Comparison of ENCODE assay signal across 19 mouse cellular contexts in genomic region chr7:80346830-80347229, GRCm38 (mm10). TPM values are rescaled to one million over a fixed set of nuclear protein-coding genes. Genes with fewer than 3 reads are reported as not detected.
DNase-seq lines count a peak whose midpoint lies in the region; ATAC-seq and TF ChIP-seq lines count a peak whose summit lies in the region.
"Had no signal": no experiment of that assay in that cellular context is flagged by ENCODE, and none has a peak within 500 bp of the region (broad histone marks: within the 10 kb centered on the region; RNA-seq: fewer than 3 reads in every experiment).

No protein-coding gene starts in this region.

- H3K79me2 ChIP-seq in heart, adult 2 months (replicated peaks; ENCODE audit: control insufficient read depth, insufficient read depth, low read length), result no peaks in the 10 kb centered on the region

- no peak for ATAC-seq in lung, postnatal 0 days
- no peak for ATAC-seq in limb, embryonic 12.5 days (ENCODE audit: insufficient number of reproducible peaks, insufficient read depth, low FRiP score, low TSS enrichment, low read depth)
- ATAC-seq: forebrain, embryonic 14.5 days; hindbrain, postnatal 0 days had no signal

- WGBS in heart, adult 2 months, result 71% methylated on average over 5 of the region's 5 CpGs
- WGBS in lung, postnatal 0 days, result 69% methylated on average over 5 of the region's 5 CpGs
- 87% methylated on average over 5 of the region's 5 CpGs for WGBS in limb, embryonic 12.5 days

- no peak for TF ChIP-seq CTCF in heart, adult 2 months (IDR thresholded peaks at IDR 0.05)
- TF ChIP-seq CTCF in lung, postnatal 0 days (IDR thresholded peaks at IDR 0.05), result no peak

- no peaks in the 10 kb centered on the region for H3K9me3 ChIP-seq in lung, postnatal 0 days (ENCODE audit: low read length)
- H3K9me3 ChIP-seq in limb, embryonic 12.5 days, result no peaks in the 10 kb centered on the region
- H3K9me3 ChIP-seq: heart, embryonic 13.5 days; liver, embryonic 13.5 days; midbrain, embryonic 12.5 days had no signal

- H3K4me3 ChIP-seq in heart, adult 2 months, result no peak overlapping the region
- no peak overlapping the region for H3K4me3 ChIP-seq in lung, postnatal 0 days (ENCODE audit: low read depth, low read length)
- no peak overlapping the region for H3K4me3 ChIP-seq in limb, embryonic 12.5 days (replicated peaks)
- H3K4me3 ChIP-seq: erythroblast, embryonic 14.5 days; heart, embryonic 13.5 days; liver, embryonic 13.5 days; midbrain, embryonic 12.5 days had no signal

- peaks cover 3% of the 10 kb centered on the region for H3K4me1 ChIP-seq in heart, adult 2 months (ENCODE audit: control insufficient read depth, insufficient read depth, low read length)
- H3K4me1 ChIP-seq in lung, postnatal 0 days (ENCODE audit: insufficient read depth, low read depth, low read length), result peaks cover 6% of the 10 kb centered on the region; the same call in 1 of the 2 replicates
- peaks cover 30% of the 10 kb centered on the region for H3K4me1 ChIP-seq in limb, embryonic 12.5 days (replicated peaks)

- H3K27me3 ChIP-seq in heart, adult 2 months (ENCODE audit: control insufficient read depth, insufficient read depth, low read length), result no peaks in the 10 kb centered on the region
- H3K27me3 ChIP-seq in lung, postnatal 0 days (replicated peaks; ENCODE audit: insufficient read depth, low read length), result no peaks in the 10 kb centered on the region
- no peaks in the 10 kb centered on the region for H3K27me3 ChIP-seq in limb, embryonic 12.5 days
- H3K27me3 ChIP-seq: heart, embryonic 13.5 days; liver, embryonic 13.5 days; midbrain, embryonic 12.5 days had no signal

- intact Hi-C loops in heart, adult 2 months (cut with DNase I), result no loop called here

- DNase-seq in heart, adult 2 months, result no peak
- DNase-seq in heart, adult 11 months, result no peak
- no peak for DNase-seq in lung, postnatal 0 days (ENCODE audit: low spot score)
- no peak for DNase-seq in lung, postnatal 4 days
- peak; percentile 63 for DNase-seq in Muller cell, postnatal 12 days (ENCODE audit: inconsistent ontology term)
- DNase-seq in neural tube, embryonic 10.5 days (ENCODE audit: extremely low spot score, low spot score), result no peak
- no peak for DNase-seq in ovary, postnatal 36 days (ENCODE audit: low spot score)
- DNase-seq: cerebellum, adult 11-12 months; heart, postnatal 4 days; kidney, postnatal 10 days; liver, embryonic 13.5 days; thymus, postnatal 25 days had no signal

- 0 out of 2 replicates have a peak, but pooled peaks have one; percentile 23 for TF ChIP-seq POLR2A in heart, adult 2 months (IDR thresholded peaks at IDR 0.05; ENCODE audit: insufficient read depth, low read depth, low read length)

- no peak overlapping the region for H3K9ac ChIP-seq in heart, adult 2 months (ENCODE audit: low read depth, low read length)
- no peak overlapping the region for H3K9ac ChIP-seq in lung, postnatal 0 days (replicated peaks; ENCODE audit: low read depth)
- H3K9ac ChIP-seq in limb, embryonic 12.5 days (replicated peaks), result no peak overlapping the region; the same call in 1 of the 2 replicates
- H3K9ac ChIP-seq: heart, embryonic 13.5 days; liver, embryonic 13.5 days; midbrain, embryonic 12.5 days had no signal

- no peaks in the 10 kb centered on the region for H3K36me3 ChIP-seq in heart, adult 2 months (ENCODE audit: control insufficient read depth, insufficient read depth, low read length)
- 0 out of 2 replicates have a peak, but pooled peaks cover 14% of the 10 kb centered on the region for H3K36me3 ChIP-seq in lung, postnatal 0 days (ENCODE audit: insufficient read depth, low read length)
- peaks cover 25% of the 10 kb centered on the region for H3K36me3 ChIP-seq in limb, embryonic 12.5 days

- H3K4me2 ChIP-seq in lung, postnatal 0 days (replicated peaks; ENCODE audit: low read depth, low read length), result no peak overlapping the region
- no peak overlapping the region for H3K4me2 ChIP-seq in limb, embryonic 12.5 days
- H3K4me2 ChIP-seq: heart, embryonic 13.5 days; liver, embryonic 13.5 days; midbrain, embryonic 12.5 days had no signal

- TF ChIP-seq EP300 in heart, adult 2 months (IDR thresholded peaks at IDR 0.05; ENCODE audit: insufficient read depth, low read depth, low read length), result no peak
- no peak for TF ChIP-seq EP300 in lung, postnatal 0 days (IDR thresholded peaks at IDR 0.05)

- no peak overlapping the region for H3K27ac ChIP-seq in heart, adult 2 months
- H3K27ac ChIP-seq in lung, postnatal 0 days (ENCODE audit: low read length), result 0 out of 2 replicates have a peak overlapping the region, but pooled peaks have one; percentile 22
- peak overlapping the region; percentile 50; the same call in 1 of the 2 replicates for H3K27ac ChIP-seq in limb, embryonic 12.5 days
- H3K27ac ChIP-seq: heart, embryonic 13.5 days; hindbrain, postnatal 0 days; liver, embryonic 13.5 days; macrophage; midbrain, embryonic 12.5 days had no signal

RNA-seq across cellular contexts. Expression of gene Hddc3, which starts 3.9 kb away (rescaled TPM):
- total RNA-seq in heart, adult 2 months (2021), result 10 to 100 TPM; 30.0 to 39.9 TPM
- 47.7 and 77.5 TPM in 2 replicates for polyA plus RNA-seq in heart, adult 2 months (2012; rRNA removed)
- polyA plus RNA-seq in lung, postnatal 0 days (2015; fragmentation: Nextera tagmentation; extraction: Ambion mirVana), result 8.5 and 9.2 TPM in 2 replicates
- 25.8 and 29.6 TPM in 2 replicates for polyA plus RNA-seq in limb, embryonic 12.5 days (2016; fragmentation: Nextera tagmentation; extraction: Ambion mirVana)

RNA-seq across cellular contexts. Expression of gene Unc45a, which starts 6.0 kb away (rescaled TPM):
- 10 to 100 TPM; 15.8 to 16.8 TPM for total RNA-seq in heart, adult 2 months (2021)
- 23.0 and 24.0 TPM in 2 replicates for polyA plus RNA-seq in heart, adult 2 months (2012; rRNA removed)
- polyA plus RNA-seq in lung, postnatal 0 days (2015; fragmentation: Nextera tagmentation; extraction: Ambion mirVana), result 30.3 and 32.9 TPM in 2 replicates
- polyA plus RNA-seq in limb, embryonic 12.5 days (2016; fragmentation: Nextera tagmentation; extraction: Ambion mirVana), result 56.9 and 61.8 TPM in 2 replicates

RNA-seq across cellular contexts. Expression of gene Rccd1, which starts 22.6 kb away (rescaled TPM):
- 1 to 10 TPM; 5.6 to 6.1 TPM for total RNA-seq in heart, adult 2 months (2021)
- 7.0 and 7.4 TPM in 2 replicates for polyA plus RNA-seq in heart, adult 2 months (2012; rRNA removed)
- 3.4 and 3.8 TPM in 2 replicates for polyA plus RNA-seq in lung, postnatal 0 days (2015; fragmentation: Nextera tagmentation; extraction: Ambion mirVana)
- polyA plus RNA-seq in limb, embryonic 12.5 days (2016; fragmentation: Nextera tagmentation; extraction: Ambion mirVana), result 12.6 and 13.9 TPM in 2 replicates

RNA-seq across cellular contexts. Expression of gene Man2a2, which starts 24.3 kb away (rescaled TPM):
- total RNA-seq in heart, adult 2 months (2021), result 10 to 100 TPM; 55.7 to 58.7 TPM
- 75.8 and 82.4 TPM in 2 replicates for polyA plus RNA-seq in heart, adult 2 months (2012; rRNA removed)
- 8.5 and 9.6 TPM in 2 replicates for polyA plus RNA-seq in lung, postnatal 0 days (2015; fragmentation: Nextera tagmentation; extraction: Ambion mirVana)
- 25.7 and 31.7 TPM in 2 replicates for polyA plus RNA-seq in limb, embryonic 12.5 days (2016; fragmentation: Nextera tagmentation; extraction: Ambion mirVana)

RNA-seq across cellular contexts. Expression of gene Fes, which starts 40.9 kb away (rescaled TPM):
- 1 to 10 TPM; 8.9 to 9.8 TPM for total RNA-seq in heart, adult 2 months (2021)
- polyA plus RNA-seq in heart, adult 2 months (2012; rRNA removed), result 15.4 and 17.3 TPM in 2 replicates
- polyA plus RNA-seq in lung, postnatal 0 days (2015; fragmentation: Nextera tagmentation; extraction: Ambion mirVana), result 23.5 and 26.4 TPM in 2 replicates
- 10.2 and 11.0 TPM in 2 replicates for polyA plus RNA-seq in limb, embryonic 12.5 days (2016; fragmentation: Nextera tagmentation; extraction: Ambion mirVana)
